Mouse (Mus musculus) G1E (cell line): Measurements from ENCODE around the gene D430041D05Rik.

Experiments
- CTCF ChIP-seq: IDR thresholded peaks from 2 replicates; pipeline ENCODE4 v1.5.1; 2012; ENCODE audit warnings: low read depth, low read length, inconsistent platforms, mixed read lengths
- GATA1 ChIP-seq: IDR thresholded peaks from 2 replicates; pipeline ENCODE4 v1.6.1; 2012; ENCODE audit warnings: borderline replicate concordance, low read length, inconsistent platforms, mixed read lengths
- POLR2AphosphoS5 ChIP-seq: IDR thresholded peaks from 2 replicates; pipeline ENCODE4 v1.6.1; 2012; ENCODE audit warnings: low read depth, low read length, inconsistent platforms; ENCODE audit not compliant: insufficient replicate concordance
- TAL1 ChIP-seq: conservative IDR thresholded peaks from 2 replicates; pipeline ENCODE4 v1.6.1; 2012; ENCODE audit warnings: low read depth, low read length, inconsistent platforms, mixed read lengths

DNA sequence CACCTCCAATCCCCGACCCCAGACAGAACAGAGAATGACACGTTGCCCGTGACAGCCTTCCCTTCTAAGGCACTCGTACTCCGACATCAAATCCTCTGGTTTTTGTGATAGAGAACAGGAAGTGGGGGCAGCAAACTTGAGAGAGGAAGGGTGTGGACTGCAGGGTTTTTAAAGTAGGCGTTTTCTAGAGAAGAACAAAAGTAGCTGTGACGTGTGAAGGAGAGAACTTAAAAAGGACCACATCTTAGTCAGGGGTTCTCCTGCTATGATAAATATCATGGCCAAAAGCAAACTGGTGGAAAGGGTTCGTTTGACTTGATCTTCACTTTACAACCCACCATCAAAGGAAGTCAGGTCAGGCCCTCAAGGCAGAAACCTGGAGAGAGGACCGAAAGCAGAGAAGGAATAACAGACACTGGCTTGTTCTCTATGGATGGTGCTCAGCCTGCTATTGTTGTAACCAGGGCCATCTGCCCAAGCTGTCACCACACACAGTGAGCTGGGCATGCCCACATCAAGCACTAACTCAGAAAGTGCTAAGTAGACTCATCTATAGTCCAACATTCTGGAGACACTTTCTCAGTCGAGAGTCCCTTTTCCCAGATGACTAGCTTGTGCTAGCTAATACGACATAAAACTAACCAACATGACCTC, 238.0 kb downstream of the D430041D05Rik start:
- no peak for TF ChIP-seq CTCF
- no peak for TF ChIP-seq TAL1
- TF ChIP-seq POLR2AphosphoS5: no peak
- no peak for TF ChIP-seq GATA1
